Mouse (Mus musculus): Measurements from ENCODE around the gene Ctf2.

Ctf2 gene

GRCm38 (mm10) chr7:127753741-127754140 is 21.8 kb upstream of the Ctf2 start:
- DNase-seq: no peak

- DNase-seq: no peak
These were observed 21.2 kb upstream of the Ctf2 start for GRCm38 (mm10) chr7:127753158-127753557.

GRCm38 (mm10) chr7:127752069-127752468 is 20.1 kb upstream of the Ctf2 start:
- DNase-seq: no peak

- no peak for DNase-seq
These were observed 19.7 kb upstream of the Ctf2 start for GRCm38 (mm10) chr7:127751619-127752018.

- DNase-seq: peak; percentile 50
These were observed 18.5 kb upstream of the Ctf2 start for GRCm38 (mm10) chr7:127750131-127751127.

- DNase-seq: no peak
These were observed 16.2 kb upstream of the Ctf2 start for GRCm38 (mm10) chr7:127748235-127748560.

- DNase-seq: no peak
These were observed 15.7 kb upstream of the Ctf2 start for GRCm38 (mm10) chr7:127747559-127748234.

- no peak for DNase-seq
These were observed 14.8 kb upstream of the Ctf2 start for GRCm38 (mm10) chr7:127746494-127747491.

GRCm38 (mm10) chr7:127745652-127746493 is 13.9 kb upstream of the Ctf2 start:
- DNase-seq: peak; percentile 99

- peak; percentile 98 for DNase-seq
These were observed 13.3 kb upstream of the Ctf2 start for GRCm38 (mm10) chr7:127745251-127745651.

- peak; percentile 88 for DNase-seq
These were observed 12.5 kb upstream of the Ctf2 start, which contains the start of gene Fbxl19 for GRCm38 (mm10) chr7:127744366-127745045. Gene Fbxl19, plus strand, starts transcription at chr7:127744543.

- no peak for DNase-seq
These were observed 1.8 kb downstream of the Ctf2 start for GRCm38 (mm10) chr7:127730170-127730569.

GRCm38 (mm10) chr7:127727898-127728297 is 4.1 kb downstream of the Ctf2 start:
- no peak for DNase-seq

- no peak for DNase-seq
These were observed 6.0 kb downstream of the Ctf2 start for GRCm38 (mm10) chr7:127725924-127726323.

GRCm38 (mm10) chr7:127725490-127725889 is 6.5 kb downstream of the Ctf2 start:
- no peak for DNase-seq

GRCm38 (mm10) chr7:127719258-127719657 is 12.7 kb downstream of the Ctf2 start:
- DNase-seq: no peak

GRCm38 (mm10) chr7:127718339-127718738 is 13.6 kb downstream of the Ctf2 start:
- no peak for DNase-seq

GRCm38 (mm10) chr7:127716992-127717391 is 15.0 kb downstream of the Ctf2 start:
- DNase-seq: peak; percentile 66

GRCm38 (mm10) chr7:127714816-127715215 is 17.1 kb downstream of the Ctf2 start:
- DNase-seq: no peak

- DNase-seq: peak; percentile 91
These were observed 19.2 kb downstream of the Ctf2 start, which contains the start of gene Ctf1 for GRCm38 (mm10) chr7:127712461-127713385. Gene Ctf1, plus strand, starts transcription at chr7:127712736.

Data from lung, postnatal 36 days (tissue).